Mouse (Mus musculus) lung, embryonic 14.5 days (tissue): ENCODE measurements around the gene Ube2s. TPM values are rescaled to one million over a fixed set of nuclear protein-coding genes. Genes with fewer than 3 reads are reported as not detected.
"Not testable (repeated sequence)": the region's sequence is repeated elsewhere in the genome, so short reads cannot be mapped to it uniquely, and the experiment has no call there.

Experiments
- ATAC-seq: fragments of 200-750 bp; cut with Nextera tagmentation; 2 replicates; pipeline ENCODE4 v1.8.0; 2017; ENCODE audit warnings: mild to moderate bottlenecking, moderate TSS enrichment, moderate library complexity; ENCODE audit not compliant: insufficient read depth
- DNase-seq: peaks from one replicate; pipeline ENCODE4 v3.0.0-alpha.2; 2015
- H3K27ac ChIP-seq: fragments of 300-500 bp; sonication (generic); 2 replicates; pipeline ENCODE4 v1.5.1; 2014; ENCODE audit warnings: low read depth, mild to moderate bottlenecking, moderate library complexity
- H3K27me3 ChIP-seq: fragments of 300-500 bp; sonication (generic); 2 replicates; pipeline ENCODE4 v1.6.1; 2014; ENCODE audit warnings: low read length, control low read depth; ENCODE audit not compliant: insufficient read depth
- H3K36me3 ChIP-seq: fragments of 300-500 bp; sonication (generic); 2 replicates; pipeline ENCODE4 v1.6.1; 2014; ENCODE audit warnings: control low read depth; ENCODE audit not compliant: insufficient read depth
- H3K4me1 ChIP-seq: fragments of 300-500 bp; sonication (generic); 2 replicates; pipeline ENCODE4 v1.6.1; 2014; ENCODE audit warnings: antibody characterized with exemption, control low read depth; ENCODE audit not compliant: insufficient read depth
- H3K4me2 ChIP-seq: fragments of 300-500 bp; sonication (generic); 2 replicates; pipeline ENCODE4 v1.6.1; 2014; ENCODE audit warnings: mild to moderate bottlenecking
- H3K4me3 ChIP-seq: fragments of 300-500 bp; sonication (generic); 2 replicates; pipeline ENCODE4 v1.5.1; 2014; ENCODE audit warnings: low read depth, low read length
- H3K9ac ChIP-seq: fragments of 300-500 bp; sonication (generic); 2 replicates; pipeline ENCODE4 v1.6.1; 2014
- H3K9me3 ChIP-seq: fragments of 300-500 bp; sonication (generic); 2 replicates; pipeline ENCODE4 v1.6.1; 2016; ENCODE audit warnings: low read depth, low read length, control low read depth
- CTCF ChIP-seq: IDR thresholded peaks from 2 replicates; pipeline ENCODE4 v1.5.1; 2016; ENCODE audit warnings: antibody characterized with exemption, low read depth
- WGBS: fragments of 180-500 bp; shearing (Covaris S2); extraction: QIAGEN DNeasy Blood & Tissue Kit; methylation state at CpG from one replicate; pipeline ENCODE4 v1.1.7; 2014; 5-methylcytosine and 5-hydroxymethylcytosine counted together
- polyA plus RNA-seq: library from polyadenylated mRNA; unstranded; fragments of >200 nt; fragmentation: Nextera tagmentation; extraction: Ambion mirVana; gene quantifications from 2 replicates; pipeline ENCODE4 v1.2.1, GENCODE M21; 2014

The Ube2s gene
- polyA plus RNA-seq, 1 experiment from 2014 or later: 470 TPM

DNA sequence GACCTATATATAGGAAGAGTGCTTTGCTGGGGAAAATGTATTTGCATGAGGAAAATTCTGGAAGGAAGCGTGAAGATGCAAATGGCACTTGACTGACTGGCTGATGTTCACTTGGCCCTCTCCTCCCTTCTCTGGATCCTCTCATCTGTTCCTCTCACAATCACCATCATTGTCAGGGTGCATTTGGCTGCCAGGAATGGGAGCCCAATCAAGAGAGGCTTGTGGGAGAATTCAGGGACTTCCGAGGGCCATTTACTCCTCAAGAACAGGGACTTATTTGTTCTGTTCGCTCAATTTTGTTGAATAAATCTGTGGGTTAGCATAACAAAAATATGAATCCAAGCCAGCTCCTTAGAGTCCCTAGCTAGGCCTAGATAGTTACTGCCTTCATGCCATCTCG, 9.3 kb upstream of the Ube2s start:
- no peak for TF ChIP-seq CTCF
- Histone ChIP-seq H3K27me3 (no peaks in the 10 kb centered on the region), H3K9ac (no peak overlapping the region), H3K4me1 (no peaks in the 10 kb centered on the region), H3K9me3 (no peaks in the 10 kb centered on the region), H3K36me3 (no peaks in the 10 kb centered on the region), H3K4me2 (no peak overlapping the region), H3K27ac (peak overlapping the region; percentile 67), H3K4me3 (no peak overlapping the region)
- WGBS: 65% methylated on average over 4 of the region's 4 CpGs
- DNase-seq (no peak), ATAC-seq (no peak)

DNA sequence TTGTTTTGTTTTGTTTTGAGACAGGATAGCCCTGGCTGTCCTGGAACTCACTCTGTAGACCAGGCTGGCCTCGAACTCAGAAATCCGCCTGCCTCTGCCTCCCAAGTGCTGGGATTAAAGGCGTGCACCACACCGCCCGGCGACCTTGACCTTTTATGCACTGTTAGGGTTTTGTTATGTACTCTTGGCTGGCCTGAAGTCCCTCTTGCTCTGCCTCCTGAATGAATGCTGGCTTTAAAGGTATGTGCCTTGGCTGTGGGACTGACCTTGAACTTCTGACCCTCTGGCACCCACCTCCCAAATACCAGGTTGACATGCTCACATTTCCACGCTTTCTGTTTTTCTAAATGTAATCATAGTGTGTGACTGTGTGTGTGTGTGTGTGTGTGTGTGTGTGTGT, 8.5 kb upstream of the Ube2s start:
- not testable (repeated sequence) for DNase-seq, H3K36me3 ChIP-seq, H3K9me3 ChIP-seq, H3K27me3 ChIP-seq, H3K4me3 ChIP-seq, H3K9ac ChIP-seq, H3K4me2 ChIP-seq, H3K4me1 ChIP-seq, H3K27ac ChIP-seq, ATAC-seq
- WGBS: 90% methylated on average over 7 of the region's 7 CpGs

DNA sequence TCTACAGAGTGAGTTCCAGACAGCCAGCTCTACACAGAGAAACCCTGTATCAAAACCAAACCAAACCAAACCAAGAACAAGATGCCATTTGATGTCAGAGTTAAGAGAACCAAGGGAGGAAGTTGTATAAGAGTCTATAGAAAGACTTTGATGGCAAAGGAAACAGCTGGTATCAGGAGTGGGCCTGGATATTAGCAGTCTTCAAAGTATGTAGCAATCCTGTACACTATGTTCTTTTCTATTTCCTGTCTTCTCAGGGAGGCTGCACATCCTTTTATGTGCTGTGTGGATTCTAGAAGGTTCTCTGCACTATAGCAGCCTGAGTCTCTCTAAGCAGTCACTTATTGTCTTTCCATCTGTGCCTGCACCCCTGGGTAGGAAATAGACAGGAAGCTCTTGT, 4.2 kb upstream of the Ube2s start:
- Histone ChIP-seq H3K36me3 (no peaks in the 10 kb centered on the region), H3K4me1 (peaks cover 6% of the 10 kb centered on the region; the same call in 1 of the 2 replicates), H3K4me2 (no peak overlapping the region), H3K4me3 (no peak overlapping the region), H3K9me3 (no peaks in the 10 kb centered on the region), H3K27me3 (no peaks in the 10 kb centered on the region), H3K9ac (no peak overlapping the region), H3K27ac (no peak overlapping the region)
- TF ChIP-seq CTCF: no peak
- no peak for ATAC-seq
- DNase-seq: no peak

DNA sequence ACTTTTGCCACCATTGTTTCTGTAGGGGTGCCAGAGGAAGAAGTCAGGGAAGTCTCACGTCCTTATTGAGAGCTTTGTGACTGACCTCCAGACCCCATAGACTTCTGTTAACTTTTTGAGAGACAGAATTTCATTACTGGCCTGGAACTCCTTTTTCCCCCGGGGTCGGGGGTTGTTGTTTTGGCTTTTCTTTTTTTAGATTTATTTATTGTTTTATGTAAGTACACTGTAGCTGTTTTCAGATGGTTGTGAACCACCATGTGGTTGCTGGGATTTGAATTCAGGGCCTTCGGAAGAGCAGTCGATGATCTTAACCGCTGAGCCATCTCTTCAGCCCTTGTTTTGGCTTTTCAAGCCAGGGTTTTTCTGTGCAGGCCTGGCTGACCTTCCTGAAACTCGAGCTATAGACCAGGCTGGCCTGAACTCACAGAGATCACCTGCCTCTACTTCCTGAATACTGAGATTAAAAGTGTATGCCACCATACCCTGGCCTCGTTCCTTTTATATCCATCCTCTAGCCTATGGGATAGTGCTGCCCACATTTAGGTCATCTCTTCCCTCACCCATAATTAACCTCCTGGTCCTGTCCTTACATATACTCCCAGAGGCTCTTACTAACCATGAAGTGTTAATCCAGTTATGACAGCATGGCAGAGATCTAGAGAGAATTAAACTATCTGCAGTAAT, 858 bp upstream of the Ube2s start:
- TF ChIP-seq CTCF: no peak
- peak overlapping the region; percentile 85 for H3K4me3 ChIP-seq
- ATAC-seq (no peak), DNase-seq (no peak)
- peaks cover 23% of the 10 kb centered on the region for H3K4me1 ChIP-seq
- H3K27ac ChIP-seq: peak overlapping the region; percentile 91
- H3K9ac ChIP-seq: peak overlapping the region; percentile 61
- WGBS: 17% methylated on average over 8 of the region's 8 CpGs
- peak overlapping the region; percentile 82 for H3K4me2 ChIP-seq
- H3K36me3 ChIP-seq: peaks cover 30% of the 10 kb centered on the region
- no peaks in the 10 kb centered on the region for H3K27me3 ChIP-seq
- no peaks in the 10 kb centered on the region for H3K9me3 ChIP-seq

DNA sequence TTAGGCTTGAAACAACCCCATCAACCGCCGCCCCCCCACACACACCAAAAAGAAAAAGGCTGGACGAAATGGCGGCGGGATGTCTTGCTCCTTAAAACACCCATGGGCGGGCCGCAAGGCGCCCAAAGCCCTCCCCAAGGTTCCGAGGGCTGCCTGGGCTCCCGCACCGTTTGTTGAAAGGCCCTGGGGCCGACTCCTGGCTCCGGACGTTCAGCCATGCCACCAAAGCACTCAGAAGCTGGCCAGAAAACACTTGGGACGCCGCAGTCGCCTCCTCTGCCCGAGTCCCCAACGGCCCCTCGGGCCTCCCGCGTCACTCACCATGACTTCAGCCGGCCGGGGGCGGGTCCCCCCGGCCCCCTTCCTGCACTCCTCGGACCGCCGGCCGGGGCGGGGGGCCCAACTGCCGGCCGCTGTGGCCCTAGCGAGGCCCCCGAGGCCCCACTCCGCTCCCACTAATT, 518 bp downstream of the Ube2s start:
- no peaks in the 10 kb centered on the region for H3K27me3 ChIP-seq
- peaks cover 23% of the 10 kb centered on the region for H3K4me1 ChIP-seq
- peak overlapping the region; percentile 97 for H3K27ac ChIP-seq
- H3K36me3 ChIP-seq: peaks cover 41% of the 10 kb centered on the region
- peak overlapping the region; percentile 98 for H3K9ac ChIP-seq
- no peaks in the 10 kb centered on the region for H3K9me3 ChIP-seq
- DNase-seq (peak; percentile 41), ATAC-seq (no peak; the same call in 1 of the 2 replicates)
- peak overlapping the region; percentile 85 for H3K4me3 ChIP-seq
- H3K4me2 ChIP-seq: peak overlapping the region; percentile 82
- TF ChIP-seq CTCF: no peak
- under 1% methylated on average over 26 of the region's 36 CpGs for WGBS

DNA sequence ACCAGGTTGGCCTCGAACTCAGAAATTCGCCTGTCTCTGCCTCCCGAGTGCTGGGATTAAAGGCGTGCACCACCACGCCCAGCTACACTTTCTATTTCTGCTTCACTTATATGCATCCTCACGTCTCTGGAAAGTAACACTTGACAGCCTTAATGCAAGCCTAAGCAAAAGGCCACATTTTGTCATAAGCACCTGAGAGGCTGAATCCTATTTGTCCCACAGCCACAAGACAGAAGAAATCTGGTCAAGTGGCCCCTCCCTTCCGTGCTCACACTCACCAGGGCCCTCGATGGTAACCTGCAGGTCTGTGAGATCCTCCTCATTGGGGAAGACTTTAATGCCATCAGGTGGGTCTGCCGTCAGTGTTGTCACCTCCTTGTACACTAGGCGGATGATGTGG, 1.3 kb downstream of the Ube2s start:
- not testable (repeated sequence) for H3K9me3 ChIP-seq, H3K27ac ChIP-seq, H3K27me3 ChIP-seq, DNase-seq, ATAC-seq
- H3K4me3 ChIP-seq: peak overlapping the region; percentile 85
- peaks cover 23% of the 10 kb centered on the region for H3K4me1 ChIP-seq
- 32% methylated on average over 10 of the region's 10 CpGs for WGBS
- H3K4me2 ChIP-seq: peak overlapping the region; percentile 82
- H3K9ac ChIP-seq: peak overlapping the region; percentile 98
- H3K36me3 ChIP-seq: peaks cover 48% of the 10 kb centered on the region

DNA sequence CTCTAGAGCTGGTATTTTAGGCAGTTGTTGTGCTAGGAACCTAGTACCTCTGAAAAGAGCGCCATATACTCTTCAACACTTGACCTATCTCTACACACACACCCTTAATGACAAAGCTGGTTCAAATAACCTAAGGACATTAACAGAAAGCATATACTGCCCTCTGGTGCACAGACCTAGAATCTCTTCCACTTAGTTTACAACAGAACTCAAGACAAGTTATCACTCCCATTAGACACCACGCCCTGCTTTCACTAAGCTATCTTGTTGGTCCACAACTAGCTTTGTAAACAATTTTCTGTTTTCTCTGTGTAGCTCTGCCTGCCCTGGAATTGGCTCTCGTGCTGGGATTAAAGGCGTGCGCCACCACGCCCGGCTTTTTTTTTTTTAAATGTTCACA, 5.7 kb downstream of the Ube2s start:
- Histone ChIP-seq H3K9ac (no peak overlapping the region), H3K9me3 (no peaks in the 10 kb centered on the region), H3K4me1 (peaks cover 18% of the 10 kb centered on the region), H3K4me2 (no peak overlapping the region), H3K27ac (no peak overlapping the region), H3K27me3 (no peaks in the 10 kb centered on the region), H3K4me3 (no peak overlapping the region), H3K36me3 (peaks cover 72% of the 10 kb centered on the region)
- ATAC-seq (no peak), DNase-seq (peak; percentile 74)
- TF ChIP-seq CTCF: peak; percentile 59
- 88% methylated on average over 7 of the region's 7 CpGs for WGBS
